ENCODE assay signal across 8 mouse cellular contexts in genomic region chr14:105482644-105483351, GRCm38 (mm10).
A peak's percentile ranks its signal among the peaks of the same experiment; 100 is the strongest.
DNase-seq lines count a peak whose midpoint lies in the region; ATAC-seq lines count a peak whose summit lies in the region.

No protein-coding gene starts in this region.

- H3K4me1 ChIP-seq in hindbrain, embryonic 10.5 days (replicated peaks): peaks cover 49% of the 10 kb centered on the region
- H3K4me1 ChIP-seq in lung, embryonic 16.5 days (replicated peaks; ENCODE audit: control insufficient read depth, insufficient read depth, low read length): peaks cover 14% of the 10 kb centered on the region
- H3K4me1 ChIP-seq in stomach, embryonic 14.5 days (ENCODE audit: control insufficient read depth, insufficient read depth, low read length): no peaks in the 10 kb centered on the region

- 2% methylated on average over 16 of the region's 16 CpGs for WGBS in hindbrain, embryonic 10.5 days
- WGBS in lung, embryonic 16.5 days: 7% methylated on average over 16 of the region's 16 CpGs
- WGBS in stomach, embryonic 14.5 days: 5% methylated on average over 16 of the region's 16 CpGs

- peak; percentile 35 for DNase-seq in adrenal gland, postnatal 10 days
- no peak for DNase-seq in adrenal gland, postnatal 4 days (ENCODE audit: low spot score in 2 of 2)
- DNase-seq in right cerebral cortex, postnatal 4 days: peak; percentile 53
- DNase-seq in right cerebral cortex, postnatal 25 days: no peak
- DNase-seq in hindbrain, embryonic 10.5 days (ENCODE audit: low spot score): peak; percentile 77
- DNase-seq in frontal cortex, postnatal 10 days (ENCODE audit: low spot score in 2 of 2): no peak

- H3K9me3 ChIP-seq in hindbrain, embryonic 10.5 days: no peaks in the 10 kb centered on the region
- no peaks in the 10 kb centered on the region for H3K9me3 ChIP-seq in lung, embryonic 16.5 days (ENCODE audit: control insufficient read depth, low read length)
- H3K9me3 ChIP-seq in stomach, embryonic 14.5 days (ENCODE audit: control insufficient read depth, low read depth, low read length): no peaks in the 10 kb centered on the region

- peak overlapping the region; percentile 61 for H3K4me2 ChIP-seq in lung, embryonic 16.5 days (ENCODE audit: low read depth, low read length)
- H3K4me2 ChIP-seq in stomach, embryonic 14.5 days (replicated peaks; ENCODE audit: low read depth, low read length): peak overlapping the region; percentile 51

- H3K27ac ChIP-seq in hindbrain, embryonic 10.5 days: peak overlapping the region; percentile 90
- H3K27ac ChIP-seq in lung, embryonic 16.5 days (ENCODE audit: low read length): peak overlapping the region; percentile 66
- H3K27ac ChIP-seq in stomach, embryonic 14.5 days (ENCODE audit: low read length): no peak overlapping the region

- peak overlapping the region; percentile 44 for H3K4me3 ChIP-seq in hindbrain, embryonic 10.5 days
- H3K4me3 ChIP-seq in lung, embryonic 16.5 days (ENCODE audit: low read length): peak overlapping the region; percentile 38
- H3K4me3 ChIP-seq in stomach, embryonic 14.5 days (ENCODE audit: low read depth, low read length): peak overlapping the region; percentile 27; the same call in 1 of the 2 replicates

- ATAC-seq in lung, embryonic 16.5 days (ENCODE audit: low read depth): peak; percentile 53
- 0 out of 2 replicates have a peak, but pooled peaks have one; percentile 20 for ATAC-seq in stomach, embryonic 14.5 days (ENCODE audit: insufficient number of reproducible peaks, insufficient read depth, low FRiP score, low read depth)

- peaks cover 37% of the 10 kb centered on the region for H3K27me3 ChIP-seq in hindbrain, embryonic 10.5 days (ENCODE audit: insufficient read depth, poor library complexity, severe bottlenecking)
- H3K27me3 ChIP-seq in lung, embryonic 16.5 days (ENCODE audit: control insufficient read depth, insufficient read depth, low read depth, low read length): no peaks in the 10 kb centered on the region
- no peaks in the 10 kb centered on the region for H3K27me3 ChIP-seq in stomach, embryonic 14.5 days (ENCODE audit: control insufficient read depth, insufficient read depth, low read length)

- H3K9ac ChIP-seq in lung, embryonic 16.5 days (ENCODE audit: low read length): peak overlapping the region; percentile 49
- H3K9ac ChIP-seq in stomach, embryonic 14.5 days (replicated peaks; ENCODE audit: low read depth, low read length): no peak overlapping the region

- H3K36me3 ChIP-seq in hindbrain, embryonic 10.5 days: no peaks in the 10 kb centered on the region
- H3K36me3 ChIP-seq in lung, embryonic 16.5 days (ENCODE audit: control insufficient read depth, insufficient read depth, low read length): no peaks in the 10 kb centered on the region
- no peaks in the 10 kb centered on the region for H3K36me3 ChIP-seq in stomach, embryonic 14.5 days (ENCODE audit: control insufficient read depth, insufficient read depth, low read length)

Comparison
In these comparisons a context has a peak if more than half of its experiments do, and no peak if none do; other contexts are left out.
1. DNase-seq: peak in adrenal gland, postnatal 10 days (single experiment), right cerebral cortex, postnatal 4 days (single experiment) and hindbrain, embryonic 10.5 days (single experiment); none in adrenal gland, postnatal 4 days (0 of 2), right cerebral cortex, postnatal 25 days (single experiment) and frontal cortex, postnatal 10 days (0 of 2).
2. Peak in every context shown above with its lines, with median percentiles within 50 percentile points of each other: H3K4me3 ChIP-seq.